Mouse (Mus musculus): ENCODE measurements around the gene Socs3.

The Socs3 gene

GRCm38 (mm10) chr11:117971646-117972242 lies 1.9 kb upstream of the Socs3 start:
- DNase-seq, result no peak

GRCm38 (mm10) chr11:117971100-117971499 lies 1.3 kb upstream of the Socs3 start:
- no peak for DNase-seq

DNA sequence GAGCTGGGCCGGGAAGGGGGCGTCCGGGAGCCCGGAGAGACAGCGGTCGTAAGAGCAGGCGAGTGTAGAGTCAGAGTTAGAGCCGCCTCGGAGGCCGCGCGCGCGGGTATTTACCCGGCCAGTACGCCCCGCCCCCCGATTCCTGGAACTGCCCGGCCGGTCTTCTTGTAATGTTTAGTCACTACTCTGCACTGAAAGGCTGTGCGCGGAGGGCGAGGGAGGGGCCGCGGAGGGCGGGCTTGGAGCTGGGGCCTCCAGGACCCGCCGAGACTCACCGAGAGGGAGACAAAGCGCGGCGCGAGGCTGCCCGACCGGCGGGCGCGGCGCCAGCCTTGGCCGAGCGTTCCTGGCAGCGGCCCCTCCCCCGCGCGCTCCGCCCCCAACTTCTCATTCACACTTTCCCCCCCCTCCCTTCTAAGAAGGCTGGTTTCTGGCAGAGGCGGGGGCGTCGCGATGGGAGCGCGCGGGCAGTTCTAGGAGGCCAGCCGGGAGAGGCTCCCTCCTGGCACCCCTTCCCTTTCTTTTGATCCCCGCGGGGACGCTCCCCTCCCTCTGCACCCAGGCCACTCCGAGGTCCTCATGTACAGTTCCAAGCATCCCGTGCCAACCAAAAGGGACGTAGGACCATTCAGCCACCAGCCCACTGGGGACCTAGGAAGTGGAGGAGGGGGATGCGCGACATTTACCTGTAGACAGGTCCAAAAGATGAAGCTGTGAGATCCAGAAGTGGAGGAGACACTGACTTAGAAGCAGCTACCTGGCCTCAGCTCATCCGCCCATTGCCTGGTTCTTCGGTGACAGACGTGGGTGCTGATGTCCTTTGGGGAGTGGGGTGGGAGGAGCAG lies 525 bp downstream of the Socs3 start:
- peak; percentile 97 for DNase-seq

- no peak for DNase-seq
These were observed 1.1 kb downstream of the Socs3 start for GRCm38 (mm10) chr11:117968716-117969099.

DNA sequence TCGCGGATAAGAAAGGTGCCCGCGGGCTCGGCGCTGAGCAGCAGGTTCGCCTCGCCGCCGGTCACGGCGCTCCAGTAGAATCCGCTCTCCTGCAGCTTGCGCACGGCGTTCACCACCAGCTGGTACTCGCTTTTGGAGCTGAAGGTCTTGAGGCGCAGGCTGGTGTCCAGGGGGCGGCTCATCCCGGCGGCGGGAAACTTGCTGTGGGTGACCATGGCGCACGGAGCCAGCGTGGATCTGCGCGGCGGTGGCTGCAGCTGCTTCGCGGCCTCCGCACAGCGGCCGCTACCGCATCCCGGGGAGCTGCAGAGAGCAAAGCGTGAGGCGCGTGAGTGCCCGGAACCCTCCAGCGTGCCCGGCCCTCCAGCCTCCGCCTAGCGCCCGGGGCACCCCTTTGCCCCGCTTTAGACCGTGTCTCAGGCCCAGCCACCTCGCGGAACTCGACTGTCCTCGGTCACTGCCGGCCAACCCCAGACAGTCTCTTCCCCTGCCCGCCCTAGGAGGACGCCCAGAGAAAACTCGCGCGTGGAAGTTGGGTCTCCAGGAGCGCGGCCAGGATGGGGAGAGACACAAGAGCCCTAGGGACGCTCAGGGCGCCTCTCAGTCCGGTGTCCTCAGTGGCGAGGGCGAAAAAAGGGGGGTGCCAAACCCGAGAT lies 1.7 kb downstream of the Socs3 start:
- no peak for DNase-seq

DNA sequence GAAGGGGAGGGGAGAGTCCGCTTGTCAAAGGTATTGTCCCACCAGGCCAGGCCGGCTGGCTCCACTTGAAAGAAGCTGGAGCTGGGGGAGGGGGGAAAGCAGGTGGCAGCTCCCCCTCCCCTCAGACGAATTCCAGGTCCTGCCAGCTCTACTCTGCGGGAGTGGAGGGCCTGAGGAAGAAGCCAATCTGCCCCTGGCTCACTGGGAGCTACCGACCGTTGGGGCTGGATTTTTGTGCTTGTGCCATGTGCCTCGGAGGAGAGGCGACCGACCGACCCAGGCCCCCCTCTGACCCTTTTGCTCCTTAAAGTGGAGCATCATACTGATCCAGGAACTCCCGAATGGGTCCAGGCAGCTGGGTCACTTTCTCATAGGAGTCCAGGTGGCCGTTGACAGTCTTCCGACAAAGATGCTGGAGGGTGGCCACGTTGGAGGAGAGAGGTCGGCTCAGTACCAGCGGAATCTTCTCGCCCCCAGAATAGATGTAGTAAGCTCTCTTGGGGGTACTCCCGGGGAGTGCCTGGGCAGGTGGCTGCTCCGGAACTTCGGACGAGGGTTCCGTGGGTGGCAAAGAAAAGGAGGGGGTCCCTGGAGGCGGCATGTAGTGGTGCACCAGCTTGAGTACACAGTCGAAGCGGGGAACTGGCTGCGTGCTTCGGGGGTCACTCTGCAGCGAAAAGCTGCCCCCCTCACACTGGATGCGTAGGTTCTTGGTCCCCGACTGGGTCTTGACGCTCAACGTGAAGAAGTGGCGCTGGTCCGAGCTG lies 2.4 kb downstream of the Socs3 start:
- no peak for DNase-seq

DNA sequence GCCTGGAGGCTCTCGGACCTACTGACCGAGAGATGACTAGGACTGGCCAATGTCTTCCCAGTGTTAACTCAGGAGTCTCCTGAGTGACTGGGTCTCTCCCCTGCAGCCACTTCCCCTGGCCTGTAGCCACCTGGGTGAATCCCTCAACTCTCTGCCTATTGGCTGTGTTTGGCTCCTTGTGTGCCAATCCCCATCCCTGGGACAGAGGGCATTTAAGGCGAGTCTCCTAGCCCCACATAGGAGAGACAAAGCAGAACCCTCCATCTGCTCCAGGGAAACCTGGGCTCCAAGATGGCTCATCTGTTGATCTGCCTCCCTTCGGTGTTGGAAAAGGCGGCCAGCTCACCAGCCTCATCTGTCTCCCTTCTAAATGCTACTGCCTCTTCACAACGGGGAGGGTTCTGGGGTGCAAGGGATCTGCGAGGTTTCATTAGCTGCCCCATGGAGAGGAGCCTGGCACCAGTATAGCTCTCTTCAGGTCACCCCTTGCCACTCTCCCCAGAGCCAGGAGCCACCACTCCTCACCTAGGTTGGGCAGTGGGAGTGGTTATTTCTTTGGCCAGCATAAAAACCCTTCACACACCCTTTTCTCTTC lies 3.2 kb downstream of the Socs3 start:
- DNase-seq, result no peak

GRCm38 (mm10) chr11:117965561-117965981 lies 4.3 kb downstream of the Socs3 start:
- no peak for DNase-seq

GRCm38 (mm10) chr11:117965052-117965451 lies 4.8 kb downstream of the Socs3 start:
- no peak for DNase-seq

GRCm38 (mm10) chr11:117964294-117964693 lies 5.6 kb downstream of the Socs3 start:
- DNase-seq, result no peak

DNA sequence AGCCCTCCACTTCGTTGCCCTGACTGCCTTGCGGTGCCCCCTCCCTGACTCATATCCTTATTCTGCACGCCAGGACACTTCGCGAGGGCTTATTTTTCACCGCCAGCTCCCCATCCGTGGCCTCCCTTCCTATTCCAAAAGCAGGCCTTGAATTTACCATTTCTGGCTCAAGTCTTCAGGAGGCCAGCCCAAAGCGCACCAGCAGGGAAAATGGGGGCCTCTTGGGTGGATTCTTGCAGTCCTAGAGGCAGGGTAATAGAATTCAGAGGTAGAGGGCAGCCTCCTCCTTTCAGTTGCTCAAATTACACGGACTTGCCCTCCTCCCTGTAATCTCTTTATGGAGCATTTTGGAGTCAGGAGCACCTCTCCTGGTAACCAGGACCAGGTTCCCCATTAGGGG lies 6.0 kb downstream of the Socs3 start:
- no peak for DNase-seq

DNA sequence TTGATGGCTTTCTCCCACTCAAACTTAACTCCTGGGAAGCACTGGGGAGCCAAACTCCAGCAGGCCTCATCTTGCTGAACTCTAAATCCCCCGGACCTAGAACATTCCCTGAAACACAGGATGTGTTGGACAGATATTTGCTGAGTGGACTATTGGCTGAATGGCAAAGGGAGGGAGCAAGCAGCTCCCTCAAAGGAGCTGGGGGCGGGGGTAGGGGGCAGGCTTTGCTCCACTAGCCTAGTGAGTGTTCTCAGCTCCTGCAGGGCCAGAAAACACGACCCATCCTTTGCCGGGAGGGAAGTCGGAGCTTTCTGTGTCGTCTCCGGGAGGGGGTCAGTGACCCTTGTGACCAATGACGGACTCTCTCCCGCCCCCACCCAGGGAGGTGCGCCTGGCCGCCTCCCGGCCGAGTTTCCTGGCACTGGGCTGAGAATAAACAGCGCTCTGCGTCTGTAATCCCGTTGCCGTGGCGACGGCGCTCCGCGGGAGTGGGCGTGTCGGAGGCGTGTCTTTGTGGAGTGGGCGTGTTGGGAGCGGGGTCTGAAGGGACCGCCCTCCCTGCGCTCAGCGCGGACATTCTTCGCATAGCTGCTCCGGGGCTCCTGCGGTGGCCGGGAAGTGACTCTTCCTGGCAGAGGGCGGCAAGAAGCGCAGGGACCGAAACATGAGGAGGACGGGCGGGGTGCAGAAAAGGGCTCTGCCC lies 6.6 kb downstream of the Socs3 start:
- peak; percentile 99 for DNase-seq

DNA sequence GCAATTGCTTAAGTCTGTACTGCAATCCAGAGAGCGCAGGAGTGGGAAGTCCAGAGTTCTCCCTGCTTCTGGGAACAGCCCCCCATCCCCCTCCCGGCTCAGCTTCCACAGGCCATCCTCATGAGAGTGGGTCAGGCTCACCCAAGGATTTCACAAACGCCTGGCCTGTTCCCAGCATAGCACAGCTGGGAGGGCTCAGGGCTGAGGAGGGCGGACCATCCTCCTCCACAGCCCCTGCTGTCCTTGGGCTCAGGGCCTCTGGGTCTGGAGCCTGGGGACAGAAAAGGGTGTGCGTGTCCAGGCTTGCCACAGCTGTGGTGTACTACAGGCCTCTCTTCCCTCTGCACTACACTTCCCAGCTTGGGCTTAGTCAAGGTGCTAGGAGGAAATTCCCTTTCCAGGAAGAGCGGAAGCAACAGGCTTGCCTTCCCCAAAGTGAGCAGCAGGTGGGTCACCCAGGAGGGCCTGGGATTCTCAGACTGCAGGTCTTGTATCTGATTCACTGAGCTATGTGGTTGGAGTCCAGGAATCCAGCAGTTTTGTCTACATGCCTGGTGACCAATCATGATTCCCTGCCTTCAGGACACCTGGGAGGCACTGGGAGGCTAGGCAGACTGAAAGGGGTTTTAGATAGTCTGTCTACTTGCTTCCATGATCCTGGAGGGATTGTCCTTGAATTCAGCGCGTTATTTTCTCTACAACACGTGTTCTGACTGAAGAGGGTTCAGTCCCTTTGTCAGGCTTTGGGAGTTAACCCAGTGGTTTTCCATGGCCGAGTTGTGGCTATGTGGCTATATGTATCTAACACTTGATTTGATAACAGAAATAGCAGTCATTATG lies 7.4 kb downstream of the Socs3 start:
- DNase-seq, result peak; percentile 67 to 76

GRCm38 (mm10) chr11:117960601-117961000 lies 9.2 kb downstream of the Socs3 start:
- no peak for DNase-seq

- no peak for DNase-seq
These were observed 10.0 kb downstream of the Socs3 start for GRCm38 (mm10) chr11:117959741-117960381.

GRCm38 (mm10) chr11:117959166-117959565 lies 10.7 kb downstream of the Socs3 start:
- DNase-seq, result no peak

DNA sequence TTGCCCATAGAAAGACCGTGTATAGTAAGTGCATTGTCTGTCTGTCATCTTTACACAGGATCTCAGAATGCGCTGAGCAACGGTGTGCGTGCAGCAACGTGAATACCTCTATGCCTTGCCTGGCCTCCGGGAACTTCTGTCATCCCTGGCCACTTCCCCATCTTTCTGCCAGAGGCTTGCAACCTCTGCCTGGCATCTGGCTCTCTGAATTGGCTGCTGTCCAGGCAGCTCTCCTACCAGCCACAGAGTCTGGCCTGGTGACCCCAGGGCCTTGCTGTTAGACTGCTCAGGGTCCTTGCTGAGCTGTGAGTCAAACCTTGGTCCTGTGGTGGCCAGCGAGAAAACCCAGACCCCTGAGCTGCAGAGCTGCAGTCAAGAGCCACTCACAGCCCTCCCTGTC lies 11.7 kb downstream of the Socs3 start:
- DNase-seq, result no peak

GRCm38 (mm10) chr11:117955621-117956020 lies 14.2 kb downstream of the Socs3 start:
- DNase-seq, result peak in 1 of 2 experiments; percentile 51

GRCm38 (mm10) chr11:117954819-117955218 lies 15.0 kb downstream of the Socs3 start:
- no peak for DNase-seq

DNA sequence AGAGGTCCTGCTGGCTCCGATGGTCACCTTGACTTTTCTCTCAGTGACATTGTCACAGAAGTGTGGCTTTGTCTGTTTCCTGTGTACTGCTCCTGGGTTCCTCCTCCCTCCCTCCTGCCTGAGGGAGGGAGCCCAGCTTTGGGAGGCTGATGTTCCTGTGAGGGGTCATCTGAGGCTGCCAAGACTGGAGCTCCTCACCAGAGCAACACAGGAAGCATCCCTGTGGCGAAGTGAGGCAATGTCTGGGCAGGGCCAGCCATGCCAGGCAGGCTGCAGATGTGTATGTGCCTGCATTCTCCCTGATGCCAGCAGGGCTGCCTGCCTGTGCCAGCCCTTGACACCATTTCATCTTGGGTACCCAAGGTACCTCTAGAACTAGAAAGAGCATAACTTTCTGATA lies 15.8 kb downstream of the Socs3 start:
- no peak for DNase-seq
